Mouse (Mus musculus): ENCODE data around the gene Kif3a. TPM values are rescaled to one million over a fixed set of nuclear protein-coding genes. Genes with fewer than 3 reads are reported as not detected.

Kif3a gene
- polyA plus RNA-seq, 1 experiment = 4.2 TPM

DNA sequence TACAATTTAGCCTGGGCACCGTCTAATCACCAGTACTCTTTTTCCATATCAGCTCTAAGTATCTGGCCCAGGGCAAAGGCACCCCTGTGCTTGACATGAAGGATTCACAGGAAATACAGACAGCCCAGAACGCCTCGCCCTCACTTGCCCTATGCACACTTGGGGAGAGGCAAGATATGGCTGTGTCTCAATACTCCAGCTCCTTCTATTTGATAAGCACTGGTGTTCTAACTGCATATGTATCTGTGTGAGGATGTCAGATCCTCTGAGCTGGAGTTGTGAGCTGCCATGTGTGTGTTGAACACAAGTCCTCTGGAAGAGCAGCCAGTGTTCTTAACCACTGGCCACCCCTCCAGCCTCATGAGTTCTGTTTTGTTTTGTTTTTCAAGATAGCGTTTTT, 84.3 kb downstream of the Kif3a start:
- Histone ChIP-seq H3K4me1 (replicated peaks; ENCODE audit: control insufficient read depth, insufficient read depth, low read length) (no peaks in the 10 kb centered on the region), H3K27ac (ENCODE audit: control insufficient read depth, insufficient read depth, low read length) (no peak overlapping the region), H3K36me3 (ENCODE audit: control insufficient read depth, insufficient read depth, low read length) (peaks cover 42% of the 10 kb centered on the region), H3K27me3 (ENCODE audit: control insufficient read depth, insufficient read depth, low read length) (no peaks in the 10 kb centered on the region), H3K4me3 (ENCODE audit: control insufficient read depth, insufficient read depth, low read length) (no peak overlapping the region)
- DNase-seq = no peak
- 98% methylated on average over 4 of the region's 4 CpGs for WGBS
- no peak for TF ChIP-seq CTCF (IDR thresholded peaks at IDR 0.05; ENCODE audit: borderline replicate concordance, control insufficient read depth, extremely low read depth, insufficient read depth, low read length, poor library complexity)
- no peak for TF ChIP-seq POLR2A (IDR thresholded peaks at IDR 0.05; ENCODE audit: control insufficient read depth, extremely low read depth, insufficient read depth, low read length, poor library complexity)

Other genes starting within 250 kb of the Kif3a start
- 8.4 and 8.7 TPM in 2 replicates for gene Zcchc10, start 242.7 kb upstream of the Kif3a start, polyA plus RNA-seq (2012; rRNA removed)
- gene Aff4, start 216.5 kb upstream of the Kif3a start, polyA plus RNA-seq (2012; rRNA removed) = 16.4 and 18.9 TPM in 2 replicates
- not detected in 2 replicates for gene Leap2, start 144.2 kb upstream of the Kif3a start, polyA plus RNA-seq (2012; rRNA removed)
- 407 and 566 TPM in 2 replicates for gene Uqcrq, start 136.5 kb upstream of the Kif3a start, polyA plus RNA-seq (2012; rRNA removed)
- 0.91 and 1.5 TPM in 2 replicates for gene Gdf9, start 136.4 kb upstream of the Kif3a start, polyA plus RNA-seq (2012; rRNA removed)
- gene Gm10447, start 110.3 kb upstream of the Kif3a start, polyA plus RNA-seq (2012; rRNA removed) = 0.08 TPM in 1 of 2 replicates, not detected in the other
- gene Shroom1, start 110.2 kb upstream of the Kif3a start, polyA plus RNA-seq (2012; rRNA removed) = 0.70 and 0.75 TPM in 2 replicates
- not detected in 2 replicates for gene Gm9837, start 96.9 kb upstream of the Kif3a start, polyA plus RNA-seq (2012; rRNA removed)
- not detected in 2 replicates for gene Gm9945, start 87.2 kb upstream of the Kif3a start, polyA plus RNA-seq (2012; rRNA removed)
- 0.18 and 0.23 TPM in 2 replicates for gene Sowaha, start 87.1 kb upstream of the Kif3a start, polyA plus RNA-seq (2012; rRNA removed)
- 11.5 TPM in 2 replicates for gene Sept8, start 48.1 kb upstream of the Kif3a start, polyA plus RNA-seq (2012; rRNA removed)
- gene Il4, start 51.3 kb downstream of the Kif3a start, polyA plus RNA-seq (2012; rRNA removed) = 0.55 TPM in 1 of 2 replicates, not detected in the other
- 8.5 and 10.4 TPM in 2 replicates for gene Il13, start 67.3 kb downstream of the Kif3a start, polyA plus RNA-seq (2012; rRNA removed)
- gene Rad50, start 139.9 kb downstream of the Kif3a start, polyA plus RNA-seq (2012; rRNA removed) = 8.3 and 8.4 TPM in 2 replicates
- gene Il5, start 153.4 kb downstream of the Kif3a start, polyA plus RNA-seq (2012; rRNA removed) = 0.56 and 0.84 TPM in 2 replicates
- gene Irf1, start 202.6 kb downstream of the Kif3a start, polyA plus RNA-seq (2012; rRNA removed) = 162 and 169 TPM in 2 replicates
- 0.86 and 0.98 TPM in 2 replicates for gene Gm17334, start 205.8 kb downstream of the Kif3a start, polyA plus RNA-seq (2012; rRNA removed)